Mouse (Mus musculus): ENCODE measurements around the gene Tnip1. TPM values are rescaled to one million over a fixed set of nuclear protein-coding genes. Genes with fewer than 3 reads are reported as not detected.

The Tnip1 gene
- polyA plus RNA-seq, 1 experiment from 2014 or later, result 13.2 TPM

- Histone ChIP-seq H3K9ac (replicated peaks; ENCODE audit: low read depth, low read length) (no peak overlapping the region), H3K36me3 (ENCODE audit: control insufficient read depth, insufficient read depth) (no peaks in the 10 kb centered on the region; the same call in 1 of the 2 replicates), H3K9me3 (ENCODE audit: control insufficient read depth, low read length) (no peaks in the 10 kb centered on the region), H3K27ac (ENCODE audit: low read length) (no peak overlapping the region), H3K4me3 (replicated peaks; ENCODE audit: low read length) (no peak overlapping the region), H3K4me1 (replicated peaks; ENCODE audit: control insufficient read depth, insufficient read depth, low read length) (peaks cover 8% of the 10 kb centered on the region), H3K27me3 (replicated peaks; ENCODE audit: control insufficient read depth, insufficient read depth, low read length) (no peaks in the 10 kb centered on the region), H3K4me2 (ENCODE audit: low read length) (no peak overlapping the region)
- ATAC-seq, result no peak
- 94% methylated on average over 2 of the region's 2 CpGs for WGBS
These were observed 13.0 kb upstream of the Tnip1 start for GRCm38 (mm10) chr11:54975756-54976155.

DNA sequence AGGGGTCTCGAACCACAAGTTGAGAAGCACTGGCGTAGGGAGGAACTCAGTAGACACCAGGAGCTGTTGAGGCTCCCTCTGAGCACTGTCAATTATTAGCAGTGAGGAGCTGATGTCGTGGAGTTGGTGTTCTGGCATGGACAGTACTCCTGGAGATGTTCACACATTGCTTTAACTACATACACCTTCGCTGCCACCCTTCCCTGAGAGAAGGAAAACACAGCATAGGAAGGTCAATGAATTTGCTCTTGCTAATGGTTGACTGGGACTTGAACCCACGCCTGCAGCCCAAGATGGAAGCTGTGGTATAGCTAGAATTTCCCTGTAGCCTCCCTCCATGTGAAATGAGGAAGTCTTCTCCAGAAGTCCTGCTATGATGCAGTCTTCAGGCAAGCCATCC lies 12.6 kb upstream of the Tnip1 start:
- H3K27me3 ChIP-seq (replicated peaks; ENCODE audit: control insufficient read depth, insufficient read depth, low read length), result no peaks in the 10 kb centered on the region
- 84% methylated on average over 5 of the region's 5 CpGs for WGBS
- H3K9me3 ChIP-seq (ENCODE audit: control insufficient read depth, low read length), result no peaks in the 10 kb centered on the region
- H3K27ac ChIP-seq (ENCODE audit: low read length), result no peak overlapping the region
- H3K9ac ChIP-seq (replicated peaks; ENCODE audit: low read depth, low read length), result no peak overlapping the region
- H3K36me3 ChIP-seq (ENCODE audit: control insufficient read depth, insufficient read depth), result no peaks in the 10 kb centered on the region; the same call in 1 of the 2 replicates
- ATAC-seq, result no peak
- H3K4me3 ChIP-seq (replicated peaks; ENCODE audit: low read length), result no peak overlapping the region
- H3K4me1 ChIP-seq (replicated peaks; ENCODE audit: control insufficient read depth, insufficient read depth, low read length), result peaks cover 8% of the 10 kb centered on the region
- H3K4me2 ChIP-seq (ENCODE audit: low read length), result no peak overlapping the region

DNA sequence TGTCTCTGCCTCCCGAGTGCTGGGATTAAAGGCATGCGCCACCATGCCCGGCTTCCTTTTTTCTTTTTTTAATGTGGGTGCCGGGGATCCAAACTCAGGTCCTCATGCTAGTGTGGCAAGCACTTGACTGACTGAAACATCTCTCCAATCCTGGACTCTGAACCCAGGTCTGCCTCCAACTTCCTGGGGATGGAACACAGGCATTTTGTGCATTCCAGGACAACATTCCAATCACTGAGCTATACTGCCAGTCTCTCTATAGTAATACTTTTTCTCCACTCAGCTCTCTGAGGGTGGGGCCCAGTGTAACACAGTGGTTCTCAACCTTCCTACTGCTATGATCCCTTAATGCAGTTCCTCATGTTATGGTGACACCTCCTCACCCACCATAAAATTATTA lies 11.9 kb upstream of the Tnip1 start:
- no peak overlapping the region for H3K4me2 ChIP-seq (ENCODE audit: low read length)
- H3K4me3 ChIP-seq (replicated peaks; ENCODE audit: low read length), result no peak overlapping the region
- peaks cover 8% of the 10 kb centered on the region for H3K4me1 ChIP-seq (replicated peaks; ENCODE audit: control insufficient read depth, insufficient read depth, low read length)
- no peak for ATAC-seq
- no peak overlapping the region for H3K27ac ChIP-seq (ENCODE audit: low read length)
- H3K36me3 ChIP-seq (ENCODE audit: control insufficient read depth, insufficient read depth), result no peaks in the 10 kb centered on the region; the same call in 1 of the 2 replicates
- H3K9me3 ChIP-seq (ENCODE audit: control insufficient read depth, low read length), result no peaks in the 10 kb centered on the region
- no peak overlapping the region for H3K9ac ChIP-seq (replicated peaks; ENCODE audit: low read depth, low read length)
- H3K27me3 ChIP-seq (replicated peaks; ENCODE audit: control insufficient read depth, insufficient read depth, low read length), result no peaks in the 10 kb centered on the region
- 91% methylated on average over 4 of the region's 4 CpGs for WGBS

- Histone ChIP-seq H3K4me2 (ENCODE audit: low read length) (no peak overlapping the region), H3K9me3 (ENCODE audit: control insufficient read depth, low read length) (no peaks in the 10 kb centered on the region), H3K9ac (replicated peaks; ENCODE audit: low read depth, low read length) (no peak overlapping the region), H3K4me1 (replicated peaks; ENCODE audit: control insufficient read depth, insufficient read depth, low read length) (peaks cover 8% of the 10 kb centered on the region), H3K27me3 (replicated peaks; ENCODE audit: control insufficient read depth, insufficient read depth, low read length) (no peaks in the 10 kb centered on the region), H3K36me3 (ENCODE audit: control insufficient read depth, insufficient read depth) (no peaks in the 10 kb centered on the region), H3K4me3 (replicated peaks; ENCODE audit: low read length) (no peak overlapping the region), H3K27ac (ENCODE audit: low read length) (no peak overlapping the region; the same call in 1 of the 2 replicates)
- ATAC-seq, result peak; percentile 64; the same call in 1 of the 2 replicates
- WGBS, result 62% methylated on average over 8 of the region's 8 CpGs
These were observed 10.9 kb upstream of the Tnip1 start for GRCm38 (mm10) chr11:54973481-54974212.

- no peaks in the 10 kb centered on the region for H3K36me3 ChIP-seq (ENCODE audit: control insufficient read depth, insufficient read depth)
These were observed 10.1 kb upstream of the Tnip1 start for GRCm38 (mm10) chr11:54972789-54973188.

DNA sequence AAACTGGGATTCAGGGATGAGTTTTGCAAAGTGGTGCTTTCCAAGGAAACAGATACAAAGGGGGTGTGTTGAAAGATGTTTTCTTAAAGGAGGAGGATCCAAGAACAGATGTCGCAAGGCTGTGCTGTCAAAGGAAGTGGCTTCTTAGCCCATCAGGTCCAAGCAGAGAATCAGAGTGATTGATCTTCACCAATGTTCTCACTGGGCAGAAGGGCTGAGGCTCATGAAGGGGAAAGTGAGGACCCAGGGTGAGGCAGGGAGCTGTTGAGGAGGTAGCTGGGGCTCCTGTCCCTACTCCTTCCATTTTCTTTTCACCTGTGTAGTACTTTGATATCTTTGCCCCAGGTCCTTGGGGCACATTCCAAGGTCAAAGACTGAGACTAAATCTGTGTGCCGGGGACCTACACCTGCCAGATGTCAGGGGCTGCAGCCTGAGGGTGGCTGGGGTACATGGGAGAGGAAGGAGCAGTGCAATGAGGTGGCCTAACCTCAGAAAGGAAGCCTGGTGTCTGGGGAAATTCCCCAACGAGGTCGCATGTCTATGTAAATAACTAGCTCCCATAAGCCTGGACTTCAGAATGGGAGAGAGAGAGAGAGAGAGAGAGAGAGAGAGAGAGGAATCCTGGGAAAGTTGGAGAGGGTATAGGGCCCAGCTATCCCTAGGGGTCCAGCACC lies 9.5 kb upstream of the Tnip1 start:
- no peak overlapping the region for H3K4me3 ChIP-seq (replicated peaks; ENCODE audit: low read length)
- no peak overlapping the region for H3K4me2 ChIP-seq (ENCODE audit: low read length)
- H3K4me1 ChIP-seq (replicated peaks; ENCODE audit: control insufficient read depth, insufficient read depth, low read length), result peaks cover 8% of the 10 kb centered on the region
- H3K9ac ChIP-seq (replicated peaks; ENCODE audit: low read depth, low read length), result no peak overlapping the region
- 62% methylated on average over 4 of the region's 4 CpGs for WGBS
- no peak overlapping the region for H3K27ac ChIP-seq (ENCODE audit: low read length)
- H3K9me3 ChIP-seq (ENCODE audit: control insufficient read depth, low read length), result no peaks in the 10 kb centered on the region
- H3K36me3 ChIP-seq (ENCODE audit: control insufficient read depth, insufficient read depth), result no peaks in the 10 kb centered on the region
- no peak for ATAC-seq
- no peaks in the 10 kb centered on the region for H3K27me3 ChIP-seq (replicated peaks; ENCODE audit: control insufficient read depth, insufficient read depth, low read length)

More at GRCm38 (mm10) chr11:54972789-54973188, 10.1 kb upstream of the Tnip1 start:
- peaks cover 8% of the 10 kb centered on the region for H3K4me1 ChIP-seq (replicated peaks; ENCODE audit: control insufficient read depth, insufficient read depth, low read length)
- no peak for ATAC-seq
- no peak overlapping the region for H3K4me3 ChIP-seq (replicated peaks; ENCODE audit: low read length)
- no peak overlapping the region for H3K4me2 ChIP-seq (ENCODE audit: low read length)
- H3K27me3 ChIP-seq (replicated peaks; ENCODE audit: control insufficient read depth, insufficient read depth, low read length), result no peaks in the 10 kb centered on the region
- H3K27ac ChIP-seq (ENCODE audit: low read length), result no peak overlapping the region
- 71% methylated on average over 5 of the region's 6 CpGs for WGBS
- no peak overlapping the region for H3K9ac ChIP-seq (replicated peaks; ENCODE audit: low read depth, low read length)
- no peaks in the 10 kb centered on the region for H3K9me3 ChIP-seq (ENCODE audit: control insufficient read depth, low read length)

- Histone ChIP-seq H3K4me2 (ENCODE audit: low read length) (no peak overlapping the region), H3K36me3 (ENCODE audit: control insufficient read depth, insufficient read depth) (no peaks in the 10 kb centered on the region), H3K9me3 (ENCODE audit: control insufficient read depth, low read length) (no peaks in the 10 kb centered on the region), H3K4me1 (replicated peaks; ENCODE audit: control insufficient read depth, insufficient read depth, low read length) (peaks cover 8% of the 10 kb centered on the region), H3K9ac (replicated peaks; ENCODE audit: low read depth, low read length) (no peak overlapping the region), H3K27ac (ENCODE audit: low read length) (no peak overlapping the region), H3K27me3 (replicated peaks; ENCODE audit: control insufficient read depth, insufficient read depth, low read length) (no peaks in the 10 kb centered on the region), H3K4me3 (replicated peaks; ENCODE audit: low read length) (no peak overlapping the region)
- 77% methylated on average over 8 of the region's 8 CpGs for WGBS
- no peak for ATAC-seq
These were observed 8.8 kb upstream of the Tnip1 start for GRCm38 (mm10) chr11:54971365-54972048.

DNA sequence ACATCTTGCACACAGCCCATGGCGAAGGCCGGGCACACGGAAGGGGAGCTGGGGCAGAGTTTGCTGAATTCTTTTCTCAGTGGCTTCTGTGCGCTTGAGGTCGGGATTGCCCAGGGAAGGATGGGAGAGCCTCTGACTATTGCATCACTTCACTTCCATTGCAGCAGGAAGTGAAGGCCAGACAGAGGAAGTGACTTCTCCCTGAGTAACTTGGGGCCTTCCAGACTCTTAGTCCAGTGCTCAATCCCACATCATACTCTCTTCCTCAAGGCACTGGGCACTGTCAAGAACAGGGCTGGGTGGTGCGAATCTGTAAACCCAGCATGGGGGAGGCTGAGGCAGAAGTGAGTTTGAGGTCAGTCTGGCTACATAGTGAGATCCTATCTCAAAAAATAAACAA lies 2.5 kb upstream of the Tnip1 start:
- no peak overlapping the region for H3K27ac ChIP-seq (ENCODE audit: low read length)
- no peak overlapping the region for H3K4me2 ChIP-seq (ENCODE audit: low read length)
- ATAC-seq, result no peak
- H3K4me1 ChIP-seq (replicated peaks; ENCODE audit: control insufficient read depth, insufficient read depth, low read length), result no peaks in the 10 kb centered on the region
- no peak overlapping the region for H3K9ac ChIP-seq (replicated peaks; ENCODE audit: low read depth, low read length)
- H3K4me3 ChIP-seq (replicated peaks; ENCODE audit: low read length), result no peak overlapping the region
- no peaks in the 10 kb centered on the region for H3K9me3 ChIP-seq (ENCODE audit: control insufficient read depth, low read length)
- no peaks in the 10 kb centered on the region for H3K27me3 ChIP-seq (replicated peaks; ENCODE audit: control insufficient read depth, insufficient read depth, low read length)
- 88% methylated on average over 6 of the region's 6 CpGs for WGBS
- no peaks in the 10 kb centered on the region for H3K36me3 ChIP-seq (ENCODE audit: control insufficient read depth, insufficient read depth)

DNA sequence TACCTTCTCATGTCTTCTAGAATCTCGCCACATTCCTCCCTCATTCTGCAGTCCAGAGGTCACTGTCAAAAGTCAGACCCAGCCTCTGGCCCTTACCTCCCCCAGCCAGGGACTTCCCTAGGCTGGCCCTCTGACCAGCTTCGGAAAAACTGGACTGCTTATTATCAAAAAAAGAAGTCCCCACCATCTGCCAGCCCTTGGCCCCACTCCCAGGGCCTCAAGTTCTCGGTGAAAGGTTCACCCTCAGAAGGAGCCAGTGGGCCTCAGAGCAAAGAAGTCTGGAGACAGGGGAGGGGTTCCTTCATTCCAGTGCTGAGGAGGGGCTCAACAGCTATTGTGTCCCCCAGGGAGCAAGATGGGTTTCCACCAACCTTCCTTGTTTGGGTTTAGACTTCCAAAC lies 796 bp downstream of the Tnip1 start:
- WGBS, result 52% methylated on average over 3 of the region's 3 CpGs
- no peaks in the 10 kb centered on the region for H3K36me3 ChIP-seq (ENCODE audit: control insufficient read depth, insufficient read depth)
- ATAC-seq, result no peak

More for the DNA sequence above, 796 bp downstream of the Tnip1 start:
- Histone ChIP-seq H3K4me2 (ENCODE audit: low read length) (no peak overlapping the region), H3K4me1 (replicated peaks; ENCODE audit: control insufficient read depth, insufficient read depth, low read length) (no peaks in the 10 kb centered on the region), H3K27me3 (replicated peaks; ENCODE audit: control insufficient read depth, insufficient read depth, low read length) (no peaks in the 10 kb centered on the region), H3K9me3 (ENCODE audit: control insufficient read depth, low read length) (no peaks in the 10 kb centered on the region), H3K27ac (ENCODE audit: low read length) (no peak overlapping the region), H3K9ac (replicated peaks; ENCODE audit: low read depth, low read length) (no peak overlapping the region), H3K4me3 (replicated peaks; ENCODE audit: low read length) (no peak overlapping the region)
